Mouse (Mus musculus): Measurements from ENCODE around the gene Rasa3. TPM values are rescaled to one million over a fixed set of nuclear protein-coding genes. Genes with fewer than 3 reads are reported as not detected.

Rasa3 gene
- total and polyA plus RNA-seq, 3 experiments = 22.4 to 28.0 TPM; not detected in 1

DNA sequence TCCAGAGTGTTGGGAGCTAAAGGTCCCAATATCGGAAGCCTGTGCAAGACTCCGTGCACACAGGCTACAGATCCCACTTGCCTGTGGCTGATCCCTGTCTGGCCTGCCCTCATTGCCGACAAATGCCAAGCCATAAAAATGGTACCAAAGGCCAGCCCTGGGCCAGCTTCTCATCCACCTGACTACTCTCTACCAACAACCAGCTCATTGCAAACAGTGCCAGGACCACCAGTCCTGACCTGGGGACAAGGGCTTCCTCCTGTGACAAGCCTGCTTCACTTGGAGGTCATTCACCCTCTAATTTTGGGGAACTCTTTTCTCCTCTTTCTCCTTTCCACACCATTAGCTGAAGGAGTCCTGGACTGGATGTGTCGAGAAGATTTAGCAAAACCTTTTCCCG, 29.8 kb downstream of the Rasa3 start:
- Histone ChIP-seq H3K36me3 (ENCODE audit: control insufficient read depth in 1 of 2, insufficient read depth in 2 of 2, low read length in 2 of 2) (peaks cover 0 to 7% of the 10 kb centered on the region in 2 experiments; a peak in 2 of 4 replicates), H3K9ac (ENCODE audit: control insufficient read depth, low read depth, low read length, poor library complexity, severe bottlenecking) (no peak overlapping the region), H3K4me1 (ENCODE audit: control insufficient read depth in 1 of 2, insufficient read depth in 2 of 2, low read length in 2 of 2) (peaks cover 2 to 16% of the 10 kb centered on the region in 2 experiments; a peak in 2 of 4 replicates), H3K27me3 (ENCODE audit: control insufficient read depth in 1 of 2, insufficient read depth in 2 of 2, low read length in 2 of 2) (no peaks in the 10 kb centered on the region), H3K79me2 (ENCODE audit: control insufficient read depth, insufficient read depth, low read length, poor library complexity) (peaks cover 2% of the 10 kb centered on the region; the same call in 1 of the 2 replicates), H3K9me3 (replicated peaks; ENCODE audit: insufficient read depth, low read length) (no peaks in the 10 kb centered on the region), H3K27ac (ENCODE audit: control insufficient read depth, low read depth, low read length) (no peak overlapping the region), H3K4me3 (ENCODE audit: control insufficient read depth in 1 of 2, insufficient read depth in 1 of 2, low read depth in 2 of 2, low read length in 2 of 2) (no peak overlapping the region)
- no peak for DNase-seq (ENCODE audit: low read depth, low spot score)
- no peak for TF ChIP-seq CHD2 (IDR thresholded peaks at IDR 0.05; ENCODE audit: low read length)
- TF ChIP-seq GABPA (IDR thresholded peaks at IDR 0.05; ENCODE audit: low read depth, low read length) = no peak
- TF ChIP-seq MYB (IDR thresholded peaks at IDR 0.05; ENCODE audit: low read depth, low read length) = no peak

DNA sequence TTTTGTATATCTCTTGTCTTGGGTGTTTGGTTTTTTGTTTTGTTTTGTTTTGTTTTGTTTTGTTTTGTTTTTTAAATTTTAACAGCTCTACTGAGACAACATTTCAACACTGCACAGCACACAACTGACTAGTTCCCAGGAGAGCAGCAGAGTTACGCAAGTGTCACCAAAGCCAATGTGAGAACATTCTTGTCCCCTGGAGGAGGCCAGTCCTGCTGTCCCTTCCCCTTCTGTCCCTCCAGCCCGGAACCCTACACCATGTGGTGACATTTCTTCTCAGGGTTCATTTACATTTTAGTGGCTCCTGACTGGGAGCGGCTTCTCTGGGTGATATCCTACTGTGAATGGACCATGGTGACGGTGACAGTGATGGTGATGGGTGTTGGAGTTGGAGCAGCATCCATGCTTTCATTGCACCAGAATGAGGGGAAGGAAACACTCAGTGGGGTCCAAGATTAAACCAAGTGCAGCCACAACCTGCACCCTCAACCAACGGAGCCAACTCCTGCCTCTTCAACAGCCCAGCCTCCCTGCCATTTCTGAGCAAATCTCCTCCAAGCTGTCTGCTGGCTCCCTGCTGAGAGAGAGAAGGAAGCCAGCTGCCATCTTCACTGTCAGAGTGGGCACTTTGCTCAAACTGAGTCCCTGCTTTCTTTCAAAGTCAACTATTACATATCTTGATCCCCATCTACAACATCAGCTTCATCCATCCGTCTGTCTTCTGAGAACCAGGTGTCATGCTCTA, 32.3 kb downstream of the Rasa3 start:
- H3K4me1 ChIP-seq (ENCODE audit: control insufficient read depth in 1 of 2, insufficient read depth in 2 of 2, low read length in 2 of 2) = peaks cover 2 to 16% of the 10 kb centered on the region in 2 experiments; a peak in 2 of 4 replicates
- TF ChIP-seq ZC3H11A (IDR thresholded peaks at IDR 0.05; ENCODE audit: low read depth, low read length) = no peak
- TF ChIP-seq POLR2AphosphoS5 (IDR thresholded peaks at IDR 0.05; ENCODE audit: borderline replicate concordance, low read depth, low read length) = no peak
- no peak for TF ChIP-seq MYC (IDR thresholded peaks at IDR 0.05; ENCODE audit: low read depth, low read length)
- no peak for TF ChIP-seq JUND (IDR thresholded peaks at IDR 0.05; ENCODE audit: low read depth, low read length)

DNA sequence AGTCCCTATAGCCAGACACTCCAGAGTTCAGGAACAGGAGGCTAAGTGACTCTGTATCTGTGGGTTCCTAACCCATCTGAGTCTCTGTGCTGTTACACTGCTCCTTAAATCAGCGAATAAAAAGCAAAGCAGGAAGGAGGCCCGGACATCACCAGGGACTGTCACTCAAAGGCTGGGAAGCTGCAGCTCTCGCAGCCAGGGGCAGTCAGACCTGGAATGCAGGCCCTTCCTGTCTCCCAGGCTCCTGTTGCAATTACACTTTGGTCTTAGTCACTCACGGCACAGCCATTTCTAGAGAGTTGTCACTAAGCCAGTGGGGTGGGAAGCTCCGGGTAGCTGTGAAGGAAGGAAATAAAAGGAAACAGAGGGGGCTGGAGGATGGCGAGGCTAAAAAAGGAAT, 33.2 kb downstream of the Rasa3 start:
- no peaks in the 10 kb centered on the region for H3K9me3 ChIP-seq (replicated peaks; ENCODE audit: insufficient read depth, low read length)
- peaks cover 0 to 5% of the 10 kb centered on the region in 2 experiments; a peak in 2 of 4 replicates for H3K36me3 ChIP-seq (ENCODE audit: control insufficient read depth in 1 of 2, insufficient read depth in 2 of 2, low read length in 2 of 2)
- no peak overlapping the region for H3K27ac ChIP-seq (ENCODE audit: control insufficient read depth, low read depth, low read length)
- H3K4me3 ChIP-seq (ENCODE audit: control insufficient read depth in 1 of 2, insufficient read depth in 1 of 2, low read depth in 2 of 2, low read length in 2 of 2) = no peak overlapping the region
- no peaks in the 10 kb centered on the region for H3K27me3 ChIP-seq (ENCODE audit: control insufficient read depth in 1 of 2, insufficient read depth in 2 of 2, low read length in 2 of 2)
- no peak for DNase-seq (ENCODE audit: low read depth, low spot score)
- peaks cover 2% of the 10 kb centered on the region; the same call in 1 of the 2 replicates for H3K79me2 ChIP-seq (ENCODE audit: control insufficient read depth, insufficient read depth, low read length, poor library complexity)
- no peak overlapping the region for H3K9ac ChIP-seq (ENCODE audit: control insufficient read depth, low read depth, low read length, poor library complexity, severe bottlenecking)
- TF ChIP-seq MAX (IDR thresholded peaks at IDR 0.05; ENCODE audit: low read length) (no peak), CHD1 (IDR thresholded peaks at IDR 0.05; ENCODE audit: low read depth, low read length) (no peak)
- peaks cover 2 to 10% of the 10 kb centered on the region in 2 experiments; a peak in 2 of 4 replicates for H3K4me1 ChIP-seq (ENCODE audit: control insufficient read depth in 1 of 2, insufficient read depth in 2 of 2, low read length in 2 of 2)

More for the DNA sequence above, 32.3 kb downstream of the Rasa3 start:
- Histone ChIP-seq H3K27me3 (ENCODE audit: control insufficient read depth in 1 of 2, insufficient read depth in 2 of 2, low read length in 2 of 2) (no peaks in the 10 kb centered on the region), H3K36me3 (ENCODE audit: control insufficient read depth in 1 of 2, insufficient read depth in 2 of 2, low read length in 2 of 2) (peaks cover 0 to 7% of the 10 kb centered on the region in 2 experiments; a peak in 2 of 4 replicates), H3K9ac (ENCODE audit: control insufficient read depth, low read depth, low read length, poor library complexity, severe bottlenecking) (no peak overlapping the region), H3K79me2 (ENCODE audit: control insufficient read depth, insufficient read depth, low read length, poor library complexity) (peaks cover 2% of the 10 kb centered on the region; the same call in 1 of the 2 replicates), H3K4me3 (ENCODE audit: control insufficient read depth in 1 of 2, insufficient read depth in 1 of 2, low read depth in 2 of 2, low read length in 2 of 2) (no peak overlapping the region), H3K27ac (ENCODE audit: control insufficient read depth, low read depth, low read length) (no peak overlapping the region), H3K9me3 (replicated peaks; ENCODE audit: insufficient read depth, low read length) (no peaks in the 10 kb centered on the region)
- DNase-seq (ENCODE audit: low read depth, low spot score) = no peak

Data from MEL (cell line).